Mouse (Mus musculus) ovary, postnatal 36 days (tissue): Measurements from ENCODE around the gene Dnah7a.
"Not testable (repeated sequence)": the region's sequence is repeated elsewhere in the genome, so short reads cannot be mapped to it uniquely, and the experiment has no call there.

Source experiments
- DNase-seq: peaks from one replicate; pipeline ENCODE4 v3.0.0; 2022; ENCODE audit warnings: low spot score, mixed read lengths

Gene Dnah7a

DNA sequence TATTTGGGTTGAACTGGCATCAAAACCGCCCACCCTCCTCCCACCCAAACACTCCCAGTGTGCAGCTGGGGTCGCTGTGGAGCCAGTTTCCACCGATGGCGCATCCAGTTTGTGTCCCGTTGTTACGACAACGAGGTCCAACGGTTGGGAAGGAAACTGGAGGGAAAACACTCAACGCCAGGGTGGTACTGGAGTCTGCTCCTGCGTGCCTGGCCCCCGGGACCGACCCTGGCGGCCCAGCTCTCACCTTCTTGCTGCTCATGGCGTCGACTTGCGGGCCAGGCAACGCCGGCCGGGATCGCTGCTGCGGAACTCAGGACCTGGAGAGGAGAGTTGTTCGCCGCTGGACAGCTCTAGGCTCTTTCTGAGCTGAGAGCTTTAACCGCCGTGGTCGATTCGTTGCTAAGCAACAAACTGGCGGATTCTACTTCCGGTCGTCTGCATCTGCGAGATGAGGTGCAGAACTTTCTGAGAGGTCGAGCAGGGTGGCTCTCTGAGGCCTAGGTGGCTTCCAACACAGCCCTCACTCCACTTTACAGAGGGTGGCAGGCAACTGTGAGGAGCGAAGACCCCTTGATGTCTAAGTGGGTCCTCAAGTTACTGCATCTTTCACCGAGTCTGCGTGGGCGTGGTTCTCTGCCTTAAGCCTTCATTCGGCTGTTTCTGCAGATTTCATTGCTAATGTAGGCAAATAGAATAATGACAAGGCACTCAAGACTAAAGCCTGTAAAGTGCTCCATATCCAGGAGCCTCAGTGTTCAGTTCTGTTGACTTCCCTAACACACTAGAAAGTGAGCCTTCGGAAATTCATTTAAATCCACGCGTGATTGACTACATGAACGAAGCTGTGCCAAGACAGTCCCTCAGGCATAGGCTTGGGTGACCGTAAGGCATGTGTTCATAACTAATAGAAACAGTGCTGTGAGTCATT lies at the start of gene Dnah7a:
Gene Dnah7a, minus strand, starts transcription at position 354 of the 931 bp plus-strand sequence.
- peak; percentile 42 for DNase-seq

DNA sequence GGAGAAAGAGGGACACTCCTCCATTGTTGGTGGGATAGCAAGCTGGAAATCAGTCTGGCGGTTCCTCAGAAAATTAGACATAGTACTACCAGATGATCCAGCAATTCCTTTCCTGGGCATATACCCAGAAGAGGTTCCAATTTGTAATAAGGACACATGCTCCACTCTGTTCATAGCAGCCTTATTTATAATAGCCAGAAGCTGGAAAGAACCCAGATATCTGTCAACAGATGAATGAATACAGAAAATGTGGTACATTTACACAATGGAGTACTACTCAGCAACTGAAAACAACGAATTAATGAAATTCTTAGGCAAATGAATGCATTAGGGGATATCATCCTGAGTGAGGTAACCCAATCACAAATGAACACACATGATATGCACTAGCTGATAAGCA lies 46.9 kb upstream of the Dnah7a start:
- not testable (repeated sequence) for DNase-seq

DNA sequence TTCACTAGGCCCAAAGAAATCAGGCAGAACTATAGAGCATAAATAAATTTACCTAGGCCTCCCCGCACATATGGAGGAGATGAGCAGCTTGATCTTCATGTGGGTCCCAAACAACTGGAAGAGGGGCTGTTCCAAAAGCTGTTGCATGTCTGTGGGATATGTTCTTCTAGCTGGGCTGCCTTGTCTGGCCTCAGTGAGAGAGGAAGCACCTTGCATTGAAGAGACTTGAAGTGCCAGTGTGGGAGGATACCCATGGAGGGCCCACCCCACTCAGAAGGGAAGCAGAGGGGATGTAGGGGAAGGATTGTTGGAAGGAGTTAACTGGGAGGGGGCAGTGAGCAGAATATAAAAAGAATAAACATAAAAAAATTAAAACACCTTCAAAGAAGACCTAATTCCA lies 44.6 kb upstream of the Dnah7a start:
- no peak for DNase-seq

DNA sequence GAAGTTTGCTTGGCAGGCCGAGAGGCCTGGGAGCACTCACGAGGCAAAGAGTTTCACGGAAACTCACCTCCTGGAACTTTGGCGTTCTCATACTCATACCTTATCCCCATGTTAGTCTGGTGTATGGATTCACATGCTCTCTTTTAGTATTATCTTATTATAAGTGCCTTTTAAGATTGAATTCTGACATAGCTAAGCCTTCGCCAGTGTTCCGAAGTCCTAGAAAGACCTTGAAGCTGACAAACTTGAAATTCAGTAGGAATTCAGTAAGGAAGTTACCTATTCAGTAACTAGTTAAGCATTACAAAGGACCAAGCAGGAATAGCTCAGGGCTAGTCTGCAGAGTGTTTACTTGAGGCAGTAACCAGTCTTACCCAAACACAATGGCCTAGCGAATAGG lies 44.1 kb upstream of the Dnah7a start:
- not testable (repeated sequence) for DNase-seq

- DNase-seq = not testable (repeated sequence)
Observed at GRCm38 (mm10) chr1:53749881-53750385, 43.3 kb upstream of the Dnah7a start.

DNA sequence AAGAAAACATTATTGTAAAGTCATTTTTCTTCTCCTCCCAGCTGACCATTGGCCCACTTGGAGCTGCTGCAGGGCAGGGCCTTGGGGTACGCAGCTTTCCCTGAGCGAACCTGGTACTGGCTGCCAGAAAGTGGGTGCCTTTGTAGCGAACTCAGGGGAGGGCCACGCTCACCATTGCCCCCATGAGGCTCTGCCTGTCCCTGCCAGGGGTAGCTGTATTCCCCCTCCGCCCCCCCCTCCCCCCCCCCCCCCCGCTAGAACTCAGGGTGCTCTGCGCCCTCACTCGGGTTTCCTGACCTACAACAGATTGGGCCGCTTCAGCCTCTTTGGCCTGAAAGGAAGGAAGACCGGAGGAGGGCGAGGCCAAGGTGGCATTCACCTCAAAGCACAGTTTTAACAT lies 42.0 kb upstream of the Dnah7a start:
- no peak for DNase-seq

- DNase-seq = no peak
Observed at GRCm38 (mm10) chr1:53746001-53746400, 39.4 kb upstream of the Dnah7a start.

GRCm38 (mm10) chr1:53741742-53742458 lies 35.3 kb upstream of the Dnah7a start:
- no peak for DNase-seq

GRCm38 (mm10) chr1:53740777-53741336 lies 34.3 kb upstream of the Dnah7a start:
- no peak for DNase-seq

GRCm38 (mm10) chr1:53740077-53740776 lies 33.6 kb upstream of the Dnah7a start:
- DNase-seq = not testable (repeated sequence)

DNA sequence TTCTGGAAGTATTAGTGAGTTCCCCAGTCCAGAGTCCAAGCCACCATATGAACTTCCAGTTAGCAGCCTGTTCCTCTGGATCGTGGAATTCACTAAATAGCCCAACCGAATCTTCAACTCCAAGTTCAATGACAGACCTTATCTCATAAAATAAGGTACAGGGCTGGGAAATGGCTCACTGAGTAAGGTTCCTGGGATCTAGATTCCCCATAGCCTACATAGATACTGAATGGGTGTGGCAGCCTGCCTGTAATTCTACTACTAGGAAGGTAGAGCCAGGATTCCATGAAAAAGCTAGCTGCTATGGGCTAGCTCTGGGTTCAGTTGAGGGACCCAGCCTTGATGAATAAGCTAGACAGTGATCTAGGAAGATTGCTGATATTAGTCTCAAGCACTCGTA lies 30.0 kb upstream of the Dnah7a start:
- DNase-seq = no peak

DNA sequence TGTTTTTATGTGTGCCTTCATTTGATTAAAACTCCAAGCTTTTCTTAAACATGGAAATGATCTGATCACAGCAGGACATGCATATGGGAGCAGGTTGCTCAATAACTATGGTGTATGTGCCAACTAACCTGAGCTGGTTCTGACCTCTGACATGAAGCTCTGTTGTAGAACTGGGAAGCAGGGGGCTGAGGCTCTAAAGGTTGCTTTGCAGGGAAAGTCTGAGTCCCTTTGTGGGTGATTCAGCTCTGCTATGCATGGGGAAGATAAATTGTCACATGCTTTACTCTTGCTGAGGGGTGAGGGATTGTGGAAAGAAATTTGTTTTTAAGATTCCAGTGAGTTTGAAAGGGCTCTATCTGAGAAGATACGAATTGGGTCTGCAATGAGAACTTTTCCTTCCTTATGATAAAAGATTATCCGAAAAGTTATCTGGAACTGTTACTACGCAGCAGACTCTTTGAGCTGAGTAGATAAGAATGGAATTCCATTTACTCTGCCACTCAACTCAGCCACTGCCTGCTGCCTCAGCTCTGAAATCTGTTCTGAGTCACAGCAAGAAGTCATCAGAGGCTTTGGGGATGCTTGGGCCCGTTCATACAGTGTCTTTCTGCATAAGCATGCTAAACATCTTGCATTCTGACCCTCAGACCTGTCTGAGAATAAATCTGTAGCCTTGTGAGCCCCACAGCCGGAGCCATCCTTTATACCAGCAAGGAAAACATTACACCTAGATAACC lies 22.1 kb upstream of the Dnah7a start:
- DNase-seq = no peak

DNA sequence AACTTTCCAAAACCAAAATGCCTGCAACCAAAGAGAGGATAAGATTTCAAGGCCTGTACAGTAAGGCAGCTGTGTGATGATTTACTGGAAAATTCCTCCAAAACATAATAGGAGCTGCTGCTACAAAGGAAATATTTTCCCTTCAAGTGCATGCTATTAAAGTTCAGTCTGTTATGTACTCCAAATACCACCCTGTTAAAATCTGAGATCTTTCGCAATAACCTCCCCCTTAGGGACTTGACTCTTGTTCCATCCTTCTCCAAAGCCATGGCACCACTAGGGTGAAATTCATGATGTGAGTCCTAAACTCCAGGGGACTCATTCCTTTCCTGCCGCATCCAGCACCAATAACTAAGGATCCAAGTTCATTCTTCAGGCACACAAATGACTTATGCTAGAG lies 20.3 kb upstream of the Dnah7a start:
- DNase-seq = no peak

DNA sequence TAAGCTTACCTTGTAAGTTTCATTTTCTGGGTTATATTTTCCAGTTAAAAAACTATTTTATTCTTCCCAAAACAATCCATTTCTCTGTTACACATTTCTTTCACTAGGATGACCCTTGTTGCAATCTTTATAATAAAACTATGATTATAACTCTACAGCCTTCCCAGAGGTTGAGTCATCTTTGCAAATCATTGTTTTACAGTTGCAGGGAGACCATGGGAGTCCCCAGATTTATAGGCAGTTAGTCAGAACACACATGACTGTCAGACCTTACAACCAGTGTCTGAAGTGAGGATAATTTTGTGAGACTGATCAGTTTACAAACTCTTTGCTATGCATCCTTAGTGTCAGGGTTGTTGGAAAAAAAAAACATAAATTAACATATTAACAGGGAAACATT lies 14.8 kb upstream of the Dnah7a start:
- no peak for DNase-seq

DNA sequence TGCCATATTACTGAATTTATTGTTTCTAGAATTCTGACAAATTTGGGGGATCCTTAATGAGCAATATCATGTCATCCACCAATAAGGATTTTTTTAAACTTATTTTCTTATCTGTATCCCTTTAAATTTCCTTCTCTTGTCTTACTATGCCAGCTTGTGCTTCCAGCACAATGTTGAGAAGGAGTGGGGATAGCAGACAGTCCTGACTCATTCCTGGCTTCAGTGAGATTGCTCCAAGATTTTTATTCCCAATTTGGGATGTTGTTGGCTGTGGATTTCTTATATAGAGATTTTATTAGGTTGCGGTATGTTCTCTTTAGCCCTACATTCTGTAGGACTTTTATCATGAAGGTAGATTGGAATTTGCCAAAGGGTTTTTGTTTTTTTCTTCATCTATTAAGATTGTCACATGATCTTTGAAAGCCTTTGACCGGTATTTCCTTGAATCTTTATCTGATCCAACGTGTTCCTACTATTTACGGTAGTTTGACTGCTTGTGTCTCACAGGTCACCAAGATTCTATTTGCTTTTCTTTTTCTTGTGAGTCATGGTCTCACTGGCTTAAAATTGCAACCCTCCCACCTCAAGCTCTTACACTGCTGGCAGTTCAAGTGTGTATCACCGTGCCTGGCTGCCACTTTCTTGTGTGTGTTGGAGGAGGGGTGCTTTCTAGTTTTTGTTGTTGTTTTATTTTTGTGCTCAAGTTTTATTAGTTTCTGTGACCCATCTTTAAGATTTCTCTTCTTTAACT lies 14.2 kb upstream of the Dnah7a start:
- DNase-seq = no peak

DNA sequence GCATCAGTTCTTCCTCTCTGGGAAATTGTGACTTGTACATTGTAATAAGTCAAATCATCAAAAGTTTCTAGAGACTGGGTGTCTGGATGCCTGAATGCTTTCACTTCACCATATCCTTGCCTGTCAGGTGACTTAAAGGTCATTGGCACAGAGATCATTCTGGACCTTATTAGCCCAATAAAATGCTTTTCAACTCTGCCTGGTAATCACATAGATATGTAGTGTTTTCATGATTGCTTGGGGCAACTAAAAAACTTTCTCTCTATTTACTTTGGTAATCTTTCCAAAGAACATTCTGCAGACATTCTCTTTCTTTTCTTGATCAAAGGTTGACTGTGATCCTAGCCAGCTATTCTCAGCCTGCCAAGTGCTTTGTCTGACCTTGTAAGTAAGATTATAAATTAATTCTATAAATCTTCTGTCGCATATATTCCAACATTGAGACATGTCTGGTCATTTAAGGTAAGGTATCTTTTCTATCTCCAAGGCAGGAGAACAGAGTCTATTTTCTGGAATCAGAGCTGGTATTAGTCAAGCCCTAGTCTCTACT lies 9.5 kb upstream of the Dnah7a start:
- DNase-seq = no peak

DNA sequence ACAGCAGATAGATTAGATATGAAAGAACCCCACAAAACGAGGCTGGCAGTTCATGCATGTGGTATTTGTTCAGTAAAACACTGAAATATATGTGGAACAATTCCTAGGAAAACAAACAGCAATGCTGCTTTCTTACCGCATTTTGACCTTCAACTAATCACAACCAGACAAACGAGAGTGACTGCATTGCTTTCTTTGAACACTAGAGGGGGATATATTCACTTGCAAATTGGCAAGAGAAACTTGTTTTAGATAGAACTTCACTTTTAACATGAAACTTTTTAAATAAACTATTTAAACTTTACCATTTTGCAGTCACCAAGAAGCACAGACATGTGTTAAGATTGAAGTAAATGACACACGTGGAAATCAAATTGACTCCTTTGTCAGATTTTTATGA lies 8.9 kb upstream of the Dnah7a start:
- DNase-seq = no peak

- not testable (repeated sequence) for DNase-seq
Observed at GRCm38 (mm10) chr1:53713383-53713782, 6.8 kb upstream of the Dnah7a start.

- no peak for DNase-seq
Observed at GRCm38 (mm10) chr1:53711069-53711468, 4.5 kb upstream of the Dnah7a start.

GRCm38 (mm10) chr1:53709602-53710001 lies 3.0 kb upstream of the Dnah7a start:
- DNase-seq = not testable (repeated sequence)
